Mouse (Mus musculus) intestine, embryonic 14.5 days (tissue): ENCODE measurements around the gene Hapln4. TPM values are rescaled to one million over a fixed set of nuclear protein-coding genes. Genes with fewer than 3 reads are reported as not detected.

Experiments used
- ATAC-seq: fragments of 200-750 bp; cut with Nextera tagmentation; replicated peaks from 2 replicates; pipeline ENCODE4 v1.8.0; 2017; ENCODE audit warnings: low read depth, moderate number of reproducible peaks, moderate TSS enrichment, moderate library complexity; ENCODE audit not compliant: low FRiP score, low TSS enrichment
- DNase-seq: peaks from one replicate; pipeline ENCODE4 v3.0.0-alpha.2; 2018; ENCODE audit warnings: low spot score
- H3K27ac ChIP-seq: fragments of 300-500 bp; sonication (generic); 2 replicates; pipeline ENCODE4 v1.5.1; 2014; ENCODE audit warnings: low read depth, mild to moderate bottlenecking, control low read depth
- H3K27me3 ChIP-seq: fragments of 300-500 bp; sonication (generic); replicated peaks from 2 replicates; pipeline ENCODE4 v1.6.1; 2014; ENCODE audit warnings: low read length, control low read depth; ENCODE audit not compliant: control insufficient read depth, insufficient read depth
- H3K36me3 ChIP-seq: fragments of 300-500 bp; sonication (generic); 2 replicates; pipeline ENCODE4 v1.6.1; 2014; ENCODE audit warnings: low read length, control low read depth; ENCODE audit not compliant: control insufficient read depth, insufficient read depth
- H3K4me1 ChIP-seq: fragments of 300-500 bp; sonication (generic); replicated peaks from 2 replicates; pipeline ENCODE4 v1.6.1; 2014; ENCODE audit warnings: low read length, control low read depth, mixed read lengths; ENCODE audit not compliant: control insufficient read depth, insufficient read depth
- H3K4me2 ChIP-seq: fragments of 300-500 bp; sonication (generic); 2 replicates; pipeline ENCODE4 v1.6.1; 2014; ENCODE audit warnings: low read length
- H3K4me3 ChIP-seq: fragments of 300-500 bp; sonication (generic); 2 replicates; pipeline ENCODE4 v1.5.1; 2014; ENCODE audit warnings: low read depth, low read length, control low read depth, mixed read lengths
- H3K9ac ChIP-seq: fragments of 300-500 bp; sonication (generic); 2 replicates; pipeline ENCODE4 v1.6.1; 2014; ENCODE audit warnings: mild to moderate bottlenecking, low read length
- H3K9me3 ChIP-seq: fragments of 300-500 bp; sonication (generic); 2 replicates; pipeline ENCODE4 v1.6.1; 2016; ENCODE audit warnings: low read length, control low read depth; ENCODE audit not compliant: control insufficient read depth
- WGBS: fragments of 180-500 bp; shearing (Covaris S2); extraction: QIAGEN DNeasy Blood & Tissue Kit; methylation state at CpG from one replicate; pipeline ENCODE4 v1.1.7; 2014; 5-methylcytosine and 5-hydroxymethylcytosine counted together
- polyA plus RNA-seq: library from polyadenylated mRNA; unstranded; fragments of >200 nt; fragmentation: Nextera tagmentation; extraction: Ambion mirVana; gene quantifications from 2 replicates; pipeline ENCODE4 v1.2.1, GENCODE M21; 2014

The Hapln4 gene
- polyA plus RNA-seq, 1 experiment from 2014 or later = not detected

- 5% methylated on average over 56 of the region's 56 CpGs for WGBS
- Histone ChIP-seq H3K4me1 (peaks cover 7% of the 10 kb centered on the region; the same call in 1 of the 2 replicates), H3K36me3 (no peaks in the 10 kb centered on the region), H3K4me2 (peak overlapping the region; percentile 45), H3K4me3 (peak overlapping the region; percentile 26), H3K9me3 (no peaks in the 10 kb centered on the region), H3K27me3 (peaks cover 89% of the 10 kb centered on the region), H3K27ac (no peak overlapping the region), H3K9ac (no peak overlapping the region)
- DNase-seq (peak; percentile 70), ATAC-seq (peak; percentile 34; the same call in 1 of the 2 replicates)
These were observed 4.8 kb downstream of the Hapln4 start for GRCm38 (mm10) chr8:70087836-70088650.

- Histone ChIP-seq H3K9me3 (no peaks in the 10 kb centered on the region), H3K4me2 (no peak overlapping the region), H3K27me3 (peaks cover 75% of the 10 kb centered on the region), H3K4me1 (0 out of 2 replicates have a peak, but pooled peaks cover 2% of the 10 kb centered on the region), H3K9ac (no peak overlapping the region), H3K4me3 (no peak overlapping the region), H3K36me3 (no peaks in the 10 kb centered on the region), H3K27ac (no peak overlapping the region)
- DNase-seq (no peak), ATAC-seq (no peak)
- WGBS = 71% methylated on average over 9 of the region's 9 CpGs
These were observed 6.2 kb downstream of the Hapln4 start for GRCm38 (mm10) chr8:70089296-70089960.

GRCm38 (mm10) chr8:70092786-70093185 is 9.5 kb downstream of the Hapln4 start:
- no peak for ATAC-seq
- Histone ChIP-seq H3K36me3 (no peaks in the 10 kb centered on the region), H3K27me3 (peaks cover 41% of the 10 kb centered on the region), H3K4me3 (no peak overlapping the region), H3K9me3 (no peaks in the 10 kb centered on the region), H3K9ac (no peak overlapping the region), H3K4me2 (no peak overlapping the region), H3K4me1 (0 out of 2 replicates have a peak, but pooled peaks cover 2% of the 10 kb centered on the region), H3K27ac (no peak overlapping the region)
- no peak for DNase-seq
- 44% methylated on average over 8 of the region's 8 CpGs for WGBS

- no peak for ATAC-seq
- 72% methylated on average over 8 of the region's 8 CpGs for WGBS
- H3K9ac ChIP-seq = no peak overlapping the region
These were observed 16.0 kb downstream of the Hapln4 start for GRCm38 (mm10) chr8:70099276-70099675.

GRCm38 (mm10) chr8:70100241-70100640 is 17.0 kb downstream of the Hapln4 start:
- Histone ChIP-seq H3K9me3 (no peaks in the 10 kb centered on the region), H3K4me3 (no peak overlapping the region), H3K4me2 (no peak overlapping the region), H3K4me1 (no peaks in the 10 kb centered on the region), H3K27ac (no peak overlapping the region), H3K27me3 (no peaks in the 10 kb centered on the region), H3K9ac (no peak overlapping the region), H3K36me3 (no peaks in the 10 kb centered on the region)
- ATAC-seq = no peak
- 86% methylated on average over 8 of the region's 8 CpGs for WGBS
- DNase-seq = no peak

More at GRCm38 (mm10) chr8:70099276-70099675, 16.0 kb downstream of the Hapln4 start:
- Histone ChIP-seq H3K36me3 (no peaks in the 10 kb centered on the region), H3K4me2 (no peak overlapping the region), H3K4me1 (no peaks in the 10 kb centered on the region), H3K4me3 (no peak overlapping the region), H3K27ac (no peak overlapping the region), H3K27me3 (no peaks in the 10 kb centered on the region), H3K9me3 (no peaks in the 10 kb centered on the region)
- no peak for DNase-seq

- no peaks in the 10 kb centered on the region for H3K4me1 ChIP-seq
- WGBS = 12% methylated on average over 6 of the region's 6 CpGs
- no peak overlapping the region for H3K4me3 ChIP-seq
- peak; percentile 63; the same call in 1 of the 2 replicates for ATAC-seq
- no peak overlapping the region for H3K9ac ChIP-seq
- H3K27ac ChIP-seq = no peak overlapping the region
- no peaks in the 10 kb centered on the region for H3K36me3 ChIP-seq
- H3K4me2 ChIP-seq = no peak overlapping the region
- no peak for DNase-seq
- H3K9me3 ChIP-seq = no peaks in the 10 kb centered on the region
- H3K27me3 ChIP-seq = no peaks in the 10 kb centered on the region; the same call in 1 of the 2 replicates
These were observed 21.2 kb downstream of the Hapln4 start for GRCm38 (mm10) chr8:70104506-70104905.

- Histone ChIP-seq H3K9me3 (no peaks in the 10 kb centered on the region), H3K36me3 (no peaks in the 10 kb centered on the region), H3K27ac (no peak overlapping the region), H3K9ac (no peak overlapping the region), H3K4me3 (no peak overlapping the region), H3K27me3 (peaks cover 2% of the 10 kb centered on the region), H3K4me2 (no peak overlapping the region), H3K4me1 (no peaks in the 10 kb centered on the region)
- no peak for DNase-seq
- no peak for ATAC-seq
- 77% methylated on average over 7 of the region's 7 CpGs for WGBS
These were observed 21.7 kb downstream of the Hapln4 start for GRCm38 (mm10) chr8:70104922-70105321.

GRCm38 (mm10) chr8:70110451-70110850 is 27.2 kb downstream of the Hapln4 start:
- 82% methylated on average over 2 of the region's 2 CpGs for WGBS
- Histone ChIP-seq H3K27ac (no peak overlapping the region), H3K9me3 (no peaks in the 10 kb centered on the region), H3K4me3 (no peak overlapping the region), H3K36me3 (no peaks in the 10 kb centered on the region), H3K9ac (no peak overlapping the region), H3K4me1 (no peaks in the 10 kb centered on the region), H3K4me2 (no peak overlapping the region), H3K27me3 (peaks cover 55% of the 10 kb centered on the region)
- no peak for DNase-seq
- ATAC-seq = no peak
